Mouse (Mus musculus): Measurements from ENCODE around the gene Mast1.

- TF ChIP-seq POLR2A (IDR thresholded peaks at IDR 0.05; ENCODE audit: insufficient read depth, low read depth, low read length) (no peak), CTCF (IDR thresholded peaks at IDR 0.05) (no peak)
Measured at GRCm38 (mm10) chr8:84913502-84913900, 23.7 kb downstream of the Mast1 start.

Data from heart, adult 2 months (tissue).